Mouse (Mus musculus) midbrain, embryonic 12.5 days (tissue): ENCODE measurements around the gene Slc20a1. TPM values are rescaled to one million over a fixed set of nuclear protein-coding genes. Genes with fewer than 3 reads are reported as not detected.

ENCODE experiments used
- ATAC-seq: fragments of 200-750 bp; cut with Nextera tagmentation; 2 replicates; pipeline ENCODE4 v1.8.0; 2017; ENCODE audit warnings: low read depth, moderate TSS enrichment, moderate library complexity; ENCODE audit not compliant: low FRiP score
- H3K27ac ChIP-seq: fragments of 300-500 bp; sonication (generic); replicated peaks from 2 replicates; pipeline ENCODE4 v1.5.1; 2016; ENCODE audit warnings: mild to moderate bottlenecking
- H3K27me3 ChIP-seq: fragments of 300-500 bp; sonication (generic); 2 replicates; pipeline ENCODE4 v1.6.1; 2016; ENCODE audit warnings: mild to moderate bottlenecking
- H3K36me3 ChIP-seq: fragments of 300-500 bp; sonication (generic); 2 replicates; pipeline ENCODE4 v1.6.1; 2016
- H3K4me1 ChIP-seq: fragments of 300-500 bp; sonication (generic); 2 replicates; pipeline ENCODE4 v1.6.1; 2016
- H3K4me2 ChIP-seq: fragments of 300-500 bp; sonication (generic); replicated peaks from 2 replicates; pipeline ENCODE4 v1.6.1; 2016; ENCODE audit warnings: mild to moderate bottlenecking, moderate library complexity
- H3K4me3 ChIP-seq: fragments of 300-500 bp; sonication (generic); 2 replicates; pipeline ENCODE4 v1.5.1; 2016; ENCODE audit warnings: mild to moderate bottlenecking
- H3K9ac ChIP-seq: fragments of 300-500 bp; sonication (generic); replicated peaks from 2 replicates; pipeline ENCODE4 v1.6.1; 2016; ENCODE audit warnings: mild to moderate bottlenecking, moderate library complexity
- H3K9me3 ChIP-seq: fragments of 300-500 bp; sonication (generic); 2 replicates; pipeline ENCODE4 v1.6.1; 2016; ENCODE audit warnings: mild to moderate bottlenecking
- WGBS: fragments of 180-500 bp; shearing (Covaris S2); methylation state at CpG from one replicate; pipeline ENCODE4 v1.1.7; 2016; 5-methylcytosine and 5-hydroxymethylcytosine counted together
- polyA plus RNA-seq: library from polyadenylated mRNA; unstranded; fragments of >200 nt; fragmentation: Nextera tagmentation; extraction: Ambion mirVana; gene quantifications from 2 replicates; pipeline ENCODE4 v1.2.1, GENCODE M21; 2016

Gene Slc20a1
- polyA plus RNA-seq, 1 experiment from 2014 or later = 60.1 TPM

DNA sequence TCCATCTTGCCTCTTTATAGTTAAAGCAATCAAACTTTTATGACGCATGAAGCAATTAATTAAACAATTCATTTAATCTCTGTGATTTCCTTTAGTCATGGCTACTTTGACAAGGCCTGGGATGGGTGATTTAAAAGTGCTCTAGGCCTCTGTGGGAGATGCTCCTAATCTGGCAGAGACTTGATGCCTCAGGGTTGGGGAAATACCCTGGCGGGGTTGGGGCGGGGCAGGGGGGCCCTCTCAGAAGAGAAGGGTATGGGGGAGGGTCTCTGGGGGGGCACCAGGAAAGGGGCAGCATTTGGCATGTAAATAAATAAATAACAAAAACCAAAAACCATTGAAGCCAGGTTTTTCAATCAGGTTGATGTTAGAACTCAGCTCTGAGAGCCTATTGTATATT, 20.9 kb upstream of the Slc20a1 start:
- H3K9me3 ChIP-seq = no peaks in the 10 kb centered on the region
- H3K36me3 ChIP-seq = no peaks in the 10 kb centered on the region
- H3K4me1 ChIP-seq = no peaks in the 10 kb centered on the region
- H3K4me2 ChIP-seq = no peak overlapping the region
- H3K9ac ChIP-seq = no peak overlapping the region
- WGBS = 58% methylated on average over 3 of the region's 3 CpGs
- no peak overlapping the region for H3K27ac ChIP-seq
- peaks cover 5% of the 10 kb centered on the region; the same call in 1 of the 2 replicates for H3K27me3 ChIP-seq
- no peak overlapping the region for H3K4me3 ChIP-seq
- ATAC-seq = no peak

- WGBS = 53% methylated on average over 10 of the region's 10 CpGs
- H3K9ac ChIP-seq = no peak overlapping the region
- no peak for ATAC-seq
- H3K4me1 ChIP-seq = no peaks in the 10 kb centered on the region
- H3K4me3 ChIP-seq = no peak overlapping the region
- H3K27me3 ChIP-seq = peaks cover 5% of the 10 kb centered on the region; the same call in 1 of the 2 replicates
- no peaks in the 10 kb centered on the region for H3K9me3 ChIP-seq
- H3K27ac ChIP-seq = no peak overlapping the region
- H3K4me2 ChIP-seq = no peak overlapping the region
- H3K36me3 ChIP-seq = no peaks in the 10 kb centered on the region
Observed at GRCm38 (mm10) chr2:129178182-129178908, 20.2 kb upstream of the Slc20a1 start.

DNA sequence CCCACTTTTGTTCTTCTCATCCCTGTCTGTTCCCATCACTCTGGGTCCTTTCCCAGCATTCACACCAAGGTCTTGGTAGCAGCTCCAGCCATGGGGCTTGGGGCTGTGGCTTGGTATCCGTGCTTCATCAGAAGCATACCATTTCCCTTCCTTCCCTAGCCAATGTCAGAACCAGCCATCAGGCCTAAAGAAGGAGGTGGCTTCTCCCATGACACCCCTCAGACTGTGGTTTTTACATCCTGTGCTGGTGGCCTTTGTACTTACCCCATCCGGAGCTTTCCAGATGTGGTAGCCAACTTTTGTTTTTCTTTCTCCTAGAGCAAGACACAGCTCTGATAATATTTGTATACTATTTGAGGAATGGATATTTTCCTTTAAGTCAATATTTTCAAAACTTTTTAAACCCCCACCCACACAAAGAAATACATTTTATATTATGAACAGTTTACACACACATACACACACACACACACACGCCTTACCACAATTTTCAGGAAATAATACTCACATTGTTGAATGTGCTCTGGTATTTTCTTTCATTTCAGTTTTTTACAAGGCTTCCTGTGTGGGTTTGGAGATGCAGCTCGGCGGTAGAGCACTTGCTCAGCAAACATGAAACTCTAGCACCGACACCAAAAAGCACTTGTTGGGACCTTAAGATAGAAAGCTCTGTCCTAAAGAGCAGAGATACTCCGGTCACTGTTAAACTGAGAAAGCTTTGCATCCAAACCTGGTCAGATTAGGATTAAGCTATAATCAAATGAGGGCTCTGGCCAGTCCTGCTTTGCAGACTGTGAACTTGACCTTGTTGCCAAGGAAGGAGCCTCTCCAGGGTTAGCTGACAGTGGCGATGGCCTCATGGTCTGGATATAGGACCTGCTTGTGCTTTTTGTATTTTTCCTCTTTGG, 18.4 kb upstream of the Slc20a1 start:
- H3K4me3 ChIP-seq = no peak overlapping the region
- 85% methylated on average over 8 of the region's 8 CpGs for WGBS
- H3K36me3 ChIP-seq = no peaks in the 10 kb centered on the region
- H3K9me3 ChIP-seq = no peaks in the 10 kb centered on the region
- no peak overlapping the region for H3K9ac ChIP-seq
- no peaks in the 10 kb centered on the region for H3K4me1 ChIP-seq
- ATAC-seq = no peak
- no peaks in the 10 kb centered on the region for H3K27me3 ChIP-seq
- no peak overlapping the region for H3K4me2 ChIP-seq
- no peak overlapping the region for H3K27ac ChIP-seq

DNA sequence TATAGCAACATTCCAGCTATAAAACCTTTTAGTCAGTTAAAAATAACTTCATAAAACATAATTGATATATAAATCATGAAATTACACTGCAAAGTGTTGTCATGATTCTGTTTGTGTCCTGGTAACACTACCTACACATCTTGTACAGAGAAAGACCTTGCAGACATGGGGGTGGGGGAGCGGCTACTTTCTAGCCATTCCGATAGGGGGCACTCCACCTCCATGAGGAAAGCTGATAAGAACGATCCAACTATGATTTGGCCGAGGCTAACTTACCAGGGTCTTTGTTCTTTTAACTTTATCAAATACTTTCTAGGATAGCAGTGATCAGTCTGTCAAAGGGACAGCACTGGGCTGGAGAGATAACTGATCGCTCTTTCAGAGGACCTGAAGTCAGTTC, 17.1 kb upstream of the Slc20a1 start:
- WGBS = 94% methylated on average over 5 of the region's 5 CpGs
- no peak for ATAC-seq
- no peaks in the 10 kb centered on the region for H3K4me1 ChIP-seq
- no peak overlapping the region for H3K4me2 ChIP-seq
- H3K4me3 ChIP-seq = no peak overlapping the region
- no peak overlapping the region for H3K9ac ChIP-seq
- H3K9me3 ChIP-seq = no peaks in the 10 kb centered on the region
- no peak overlapping the region for H3K27ac ChIP-seq
- no peaks in the 10 kb centered on the region for H3K36me3 ChIP-seq
- no peaks in the 10 kb centered on the region for H3K27me3 ChIP-seq

DNA sequence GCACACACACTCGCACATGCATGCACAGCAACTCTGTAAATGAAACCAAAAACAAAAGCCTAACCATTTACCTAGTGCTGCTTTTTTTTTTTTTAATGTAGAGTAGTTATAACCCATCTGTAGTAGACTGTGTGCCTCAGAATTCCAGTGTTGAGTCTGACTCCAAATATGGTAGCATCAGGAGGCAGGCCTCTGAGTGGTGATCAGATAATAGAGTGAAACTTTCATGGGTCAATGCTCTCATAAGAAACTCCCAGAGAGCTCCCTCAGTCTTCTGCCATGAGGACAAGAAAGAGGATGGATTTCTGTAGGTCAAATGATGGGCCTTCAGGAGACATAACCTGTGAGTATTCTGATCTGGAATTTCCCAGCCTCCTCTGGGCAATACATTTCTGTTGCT, 16.2 kb upstream of the Slc20a1 start:
- 96% methylated on average over 1 of the region's 1 CpGs for whole genome bisulfite sequencing
- no peak overlapping the region for H3K4me2 ChIP-seq
- no peak overlapping the region for H3K9ac ChIP-seq
- no peaks in the 10 kb centered on the region for H3K27me3 ChIP-seq
- no peaks in the 10 kb centered on the region for H3K9me3 ChIP-seq
- H3K36me3 ChIP-seq = no peaks in the 10 kb centered on the region
- H3K27ac ChIP-seq = no peak overlapping the region
- no peak overlapping the region for H3K4me3 ChIP-seq
- no peaks in the 10 kb centered on the region for H3K4me1 ChIP-seq
- ATAC-seq = no peak

GRCm38 (mm10) chr2:129183561-129184031, 15.0 kb upstream of the Slc20a1 start:
- H3K4me3 ChIP-seq = no peak overlapping the region
- H3K4me1 ChIP-seq = no peaks in the 10 kb centered on the region
- H3K9ac ChIP-seq = no peak overlapping the region
- no peak overlapping the region for H3K4me2 ChIP-seq
- no peaks in the 10 kb centered on the region for H3K9me3 ChIP-seq
- WGBS = 79% methylated on average over 14 of the region's 14 CpGs
- no peaks in the 10 kb centered on the region for H3K27me3 ChIP-seq
- H3K27ac ChIP-seq = no peak overlapping the region
- no peaks in the 10 kb centered on the region for H3K36me3 ChIP-seq
- ATAC-seq = no peak

- no peaks in the 10 kb centered on the region for H3K4me1 ChIP-seq
- H3K4me3 ChIP-seq = no peak overlapping the region
- ATAC-seq = no peak
- H3K36me3 ChIP-seq = no peaks in the 10 kb centered on the region
- no peak overlapping the region for H3K27ac ChIP-seq
- no peak overlapping the region for H3K4me2 ChIP-seq
- H3K9ac ChIP-seq = no peak overlapping the region
- H3K27me3 ChIP-seq = no peaks in the 10 kb centered on the region
- H3K9me3 ChIP-seq = no peaks in the 10 kb centered on the region
- 71% methylated on average over 1 of the region's 1 CpGs for WGBS
Observed at GRCm38 (mm10) chr2:129184853-129185252, 13.7 kb upstream of the Slc20a1 start.

- Histone ChIP-seq H3K4me2 (no peak overlapping the region), H3K27ac (no peak overlapping the region), H3K9me3 (no peaks in the 10 kb centered on the region), H3K4me3 (no peak overlapping the region), H3K4me1 (no peaks in the 10 kb centered on the region), H3K27me3 (no peaks in the 10 kb centered on the region), H3K36me3 (no peaks in the 10 kb centered on the region), H3K9ac (no peak overlapping the region)
- no peak for ATAC-seq
- 86% methylated on average over 10 of the region's 10 CpGs for WGBS
Observed at GRCm38 (mm10) chr2:129185611-129186290, 12.8 kb upstream of the Slc20a1 start.

GRCm38 (mm10) chr2:129186291-129186919, 12.2 kb upstream of the Slc20a1 start:
- Histone ChIP-seq H3K36me3 (no peaks in the 10 kb centered on the region), H3K27ac (no peak overlapping the region), H3K4me3 (no peak overlapping the region), H3K27me3 (no peaks in the 10 kb centered on the region), H3K9me3 (no peaks in the 10 kb centered on the region), H3K4me2 (no peak overlapping the region), H3K9ac (no peak overlapping the region), H3K4me1 (no peaks in the 10 kb centered on the region)
- no peak for ATAC-seq
- 83% methylated on average over 5 of the region's 5 CpGs for WGBS

DNA sequence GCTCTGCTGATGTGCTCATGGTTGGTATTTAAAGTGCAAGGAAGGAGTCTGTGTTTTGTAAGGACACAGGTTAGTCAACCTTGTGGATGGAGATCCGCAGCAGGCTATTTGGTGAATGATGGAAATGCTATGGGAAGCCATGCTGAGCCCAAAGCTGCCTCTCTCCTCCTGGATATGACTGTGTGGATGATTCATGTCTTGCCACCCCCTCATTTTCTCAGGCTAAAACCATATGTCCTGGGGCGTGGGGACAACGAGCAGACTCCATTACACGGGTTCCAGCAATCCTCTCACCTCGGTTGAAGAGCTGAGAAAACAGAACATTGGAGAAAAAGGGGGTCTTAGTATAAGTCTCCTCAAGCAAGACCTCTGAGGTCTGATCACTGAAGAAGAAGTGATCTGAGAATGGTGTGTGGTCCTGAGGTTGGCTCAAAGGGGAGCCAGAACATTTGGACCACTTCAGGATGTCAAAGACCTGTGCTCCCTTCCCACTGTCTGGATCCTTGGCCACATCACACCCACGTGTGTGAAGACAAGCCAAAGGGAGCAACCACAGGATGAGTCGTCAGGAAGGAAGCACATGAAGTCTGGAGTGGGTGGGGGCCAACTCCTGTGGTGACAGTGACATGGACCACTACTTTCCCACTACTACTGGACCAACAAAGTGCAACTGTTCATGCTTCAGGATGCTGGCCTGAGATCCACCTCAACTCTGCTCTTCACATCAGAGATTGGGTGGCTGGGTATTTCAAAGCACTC, 6.0 kb upstream of the Slc20a1 start:
- H3K27me3 ChIP-seq = no peaks in the 10 kb centered on the region
- H3K4me3 ChIP-seq = no peak overlapping the region
- no peaks in the 10 kb centered on the region for H3K36me3 ChIP-seq
- 81% methylated on average over 7 of the region's 7 CpGs for WGBS
- no peaks in the 10 kb centered on the region for H3K9me3 ChIP-seq
- no peak overlapping the region for H3K4me2 ChIP-seq
- no peaks in the 10 kb centered on the region for H3K4me1 ChIP-seq
- H3K9ac ChIP-seq = no peak overlapping the region
- H3K27ac ChIP-seq = no peak overlapping the region
- ATAC-seq = no peak

DNA sequence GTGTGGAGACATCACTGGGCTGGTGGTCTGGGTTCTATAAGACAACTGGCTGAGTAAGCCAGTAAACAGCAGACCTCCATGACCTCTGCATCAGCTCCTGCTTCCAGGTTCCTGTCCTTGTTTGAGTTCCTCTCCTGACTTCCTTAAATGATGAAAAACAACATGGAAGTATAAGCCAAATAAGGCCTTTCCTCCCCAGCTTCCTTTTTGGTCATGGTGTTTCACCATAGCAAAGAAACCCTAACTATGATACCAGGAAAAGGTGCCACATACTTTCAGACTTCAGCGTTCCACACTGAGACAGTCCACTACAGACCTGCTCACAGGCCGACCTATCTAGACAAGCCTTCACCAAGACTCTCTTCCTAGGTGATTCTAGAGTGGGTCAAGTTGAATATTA, 2.2 kb upstream of the Slc20a1 start:
- ATAC-seq = no peak
- no peak overlapping the region for H3K4me2 ChIP-seq
- no peak overlapping the region for H3K27ac ChIP-seq
- H3K9me3 ChIP-seq = no peaks in the 10 kb centered on the region
- H3K4me3 ChIP-seq = no peak overlapping the region
- H3K27me3 ChIP-seq = no peaks in the 10 kb centered on the region
- H3K36me3 ChIP-seq = 0 out of 2 replicates have a peak, but pooled peaks cover 1% of the 10 kb centered on the region
- no peak overlapping the region for H3K9ac ChIP-seq
- peaks cover 13% of the 10 kb centered on the region for H3K4me1 ChIP-seq
- 96% methylated on average over 2 of the region's 2 CpGs for WGBS
